Comparison of ENCODE assay signal across 16 mouse cellular contexts in genomic region chr8:46862508-46862907, GRCm38 (mm10).
"Had no signal": no experiment of that assay in that cellular context is flagged by ENCODE, and none has a peak within 500 bp of the region (broad histone marks: within the 10 kb centered on the region; RNA-seq: fewer than 3 reads in every experiment).

No protein-coding gene starts in this region.

- ATAC-seq: liver, embryonic 12.5 days; liver, postnatal 0 days; lung, postnatal 0 days; midbrain, embryonic 13.5 days; midbrain, embryonic 15.5 days; midbrain, embryonic 16.5 days had no signal

- DNase-seq: left cerebral cortex, postnatal 4 days; liver; liver, embryonic 13.5 days; liver, postnatal 0 days; lung, adult 2 months; lung, embryonic 14.5 days; lung, postnatal 10 days; lung, postnatal 14 days; lung, postnatal 36 days; lung, postnatal 4 days; midbrain, embryonic 14.5 days had no signal
